ENCODE assay signal across 12 mouse cellular contexts in genomic region chr15:89473370-89473769, GRCm38 (mm10).
"Had no signal": no experiment of that assay in that cellular context is flagged by ENCODE, and none has a peak within 500 bp of the region (broad histone marks: within the 10 kb centered on the region; RNA-seq: fewer than 3 reads in every experiment).

No protein-coding gene starts in this region.

- DNase-seq: lung, adult 18-20 months; lung, embryonic 14.5 days; lung, postnatal 10 days; lung, postnatal 4 days; midbrain, embryonic 14.5 days; retina, postnatal 1 day; right cerebral cortex, adult 18-20 months; right cerebral cortex, postnatal 25 days; right cerebral cortex, postnatal 4 days; spleen, adult 18-20 months; thymus, adult 18-20 months; thymus, postnatal 14 days had no signal
